Mouse (Mus musculus) lung, postnatal 25 days (tissue): ENCODE measurements at regions not wholly inside any gene's neighbourhood (a gene's known extent, or its start where the extent isn't known, plus 50 kb on each side); places are given as distances from the start of the nearest gene placed in this dataset.
A peak's percentile ranks its signal among the peaks of the same experiment; 100 is the strongest.

ENCODE experiments used
- DNase-seq: peaks from one replicate; pipeline ENCODE4 v3.0.0; 2022; ENCODE audit warnings: low spot score

DNA sequence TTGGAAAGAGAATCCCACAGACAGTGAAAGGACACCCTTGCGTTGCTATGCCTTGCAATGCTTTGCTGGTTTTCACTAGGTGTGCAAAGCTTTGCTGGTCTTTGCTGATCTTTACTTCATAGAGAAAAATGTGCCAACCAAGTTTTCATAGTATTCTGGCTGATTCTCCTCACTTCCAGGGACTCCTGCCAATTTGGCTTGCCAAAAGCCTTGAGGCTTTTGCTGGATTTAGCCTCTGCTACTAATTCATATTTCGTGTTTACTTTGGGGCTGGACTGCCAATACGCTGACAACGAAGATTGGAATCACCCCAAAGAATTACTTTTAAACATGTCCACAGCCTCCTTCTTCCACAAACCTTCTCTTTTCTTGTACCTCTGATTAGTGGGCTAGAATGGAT is 162.2 kb upstream of the Ednrb start:
- DNase-seq = no peak

DNA sequence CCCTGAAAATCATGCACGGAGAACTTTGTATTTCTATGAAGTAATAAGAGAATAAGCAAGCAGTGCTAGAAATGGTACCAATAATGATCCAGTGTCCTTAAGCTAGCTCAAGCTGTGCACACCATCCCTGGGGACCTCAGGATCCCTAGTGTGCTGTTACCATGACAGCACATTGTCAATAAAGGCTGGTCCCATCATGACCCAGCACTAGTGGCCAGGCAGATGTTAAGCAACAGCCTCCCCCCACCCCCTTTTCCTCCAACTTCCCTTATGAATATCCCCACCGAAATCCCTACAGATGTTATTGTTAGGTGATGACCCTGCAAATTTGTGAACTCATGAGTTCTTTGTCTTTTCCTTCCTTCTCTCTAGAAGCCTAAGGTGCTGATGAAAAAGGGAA is 160.9 kb upstream of the Ednrb start:
- DNase-seq = no peak

DNA sequence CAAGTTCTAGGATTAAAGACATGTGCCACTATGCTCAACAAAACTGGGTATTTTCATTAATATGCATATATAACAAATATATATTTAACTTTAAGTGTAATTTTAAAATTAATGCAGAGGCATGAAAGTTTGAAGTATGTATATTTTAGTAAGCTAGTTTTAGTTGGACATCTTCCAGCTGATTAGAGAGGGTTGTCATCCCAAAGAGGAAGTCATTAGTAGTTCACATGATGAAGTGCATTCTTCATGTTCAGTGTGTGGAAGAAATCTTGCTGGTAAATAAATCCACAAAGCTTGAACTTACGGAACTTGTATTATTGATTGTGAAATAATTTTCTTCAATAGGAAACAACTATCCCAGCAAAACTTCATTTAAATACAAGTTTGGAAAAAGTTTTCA is 158.2 kb upstream of the Ednrb start:
- no peak for DNase-seq

DNA sequence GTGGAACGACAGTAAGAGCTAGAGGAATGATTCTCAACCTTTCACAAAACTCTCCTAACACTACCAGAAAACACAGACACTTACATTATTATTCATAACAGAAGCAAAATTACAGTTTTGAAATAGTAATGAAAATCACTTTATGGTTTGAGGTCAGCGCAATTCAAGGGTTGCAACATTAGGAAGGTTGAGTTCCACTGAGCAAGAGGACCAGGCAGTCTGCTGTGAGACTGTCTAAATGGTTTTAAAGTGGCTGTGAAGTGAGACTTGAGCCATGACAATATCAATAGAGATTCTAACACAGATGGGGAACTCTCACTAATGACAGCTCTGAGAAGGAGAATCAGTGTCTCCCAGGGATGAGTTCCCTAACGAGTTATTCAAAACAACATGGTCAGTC is 146.2 kb upstream of the Ednrb start:
- no peak for DNase-seq

DNA sequence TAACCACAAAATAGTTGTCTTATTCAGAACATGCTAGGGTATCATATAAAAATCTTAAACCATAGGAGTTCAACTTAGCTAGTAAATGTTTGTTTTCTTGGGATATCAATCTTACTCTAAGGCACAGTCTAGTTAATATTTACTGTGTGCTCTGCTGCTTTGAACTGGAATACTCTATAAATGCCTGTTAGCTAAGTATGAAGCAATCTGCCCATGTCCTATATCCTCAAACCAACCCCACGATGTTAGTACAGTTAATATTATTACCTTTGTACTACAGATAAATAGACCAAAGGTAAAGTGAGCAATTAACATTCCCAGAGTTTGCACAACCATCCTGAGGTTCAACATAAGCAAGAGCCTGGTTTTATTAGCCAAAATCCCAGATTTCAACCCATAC is 145.7 kb upstream of the Ednrb start:
- DNase-seq = no peak

DNA sequence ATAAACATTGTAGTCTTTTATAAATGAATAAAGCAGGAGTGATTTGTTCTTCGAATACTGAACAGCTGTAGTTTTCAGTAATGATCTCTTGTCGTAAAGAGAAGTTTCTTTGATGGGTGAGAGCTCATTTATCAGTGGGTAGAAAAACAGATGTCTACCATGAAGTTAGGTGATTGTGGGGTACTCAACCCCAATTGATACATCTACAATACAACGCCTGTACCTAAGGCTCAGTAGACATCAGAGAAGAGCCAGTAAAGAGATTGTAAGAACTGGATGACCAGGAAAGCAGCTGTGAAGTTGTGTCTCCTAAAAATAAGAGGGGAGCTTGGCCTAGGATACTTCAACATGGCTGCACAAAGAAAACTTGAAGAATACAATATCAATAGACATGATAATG is 143.1 kb upstream of the Ednrb start:
- DNase-seq = no peak

DNA sequence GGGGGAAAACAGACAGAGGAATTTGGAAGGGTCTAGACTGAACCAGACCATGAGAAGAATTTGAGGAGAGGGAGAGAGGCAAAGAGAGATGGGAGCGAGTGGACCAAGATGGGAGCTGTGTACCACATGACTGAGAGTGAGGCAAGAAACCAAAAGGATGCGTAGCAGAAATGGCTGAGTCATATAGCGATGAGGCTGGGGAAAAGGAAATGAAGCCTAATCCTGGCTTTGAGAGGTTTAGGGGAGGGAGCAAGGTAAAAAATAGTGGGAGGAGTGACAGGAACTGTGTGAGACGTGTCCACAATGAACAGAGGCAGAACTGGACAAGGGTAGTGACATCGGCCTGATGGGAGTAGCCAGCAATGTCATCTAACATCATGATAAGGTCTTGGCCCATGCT is 140.1 kb upstream of the Ednrb start:
- no peak for DNase-seq

DNA sequence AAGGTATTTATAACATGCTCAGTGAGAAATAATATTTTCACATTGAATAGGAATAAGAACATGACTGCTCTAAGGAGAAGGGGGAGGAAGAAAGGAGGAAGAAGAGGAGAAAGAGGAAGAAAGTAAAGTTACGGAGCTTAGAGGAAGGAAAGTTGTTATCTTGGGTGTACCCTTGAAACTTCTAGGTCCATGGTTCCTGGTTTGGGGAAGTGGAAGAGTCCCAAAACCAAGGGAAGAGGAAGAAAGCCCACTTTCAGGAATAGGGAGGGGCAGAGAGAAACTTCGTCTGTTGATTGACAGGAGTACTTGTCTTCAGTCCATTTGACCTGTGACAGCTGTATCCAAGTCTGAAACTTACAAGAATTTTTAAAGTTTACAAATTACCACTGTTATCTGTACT is 134.6 kb upstream of the Ednrb start:
- DNase-seq = no peak

DNA sequence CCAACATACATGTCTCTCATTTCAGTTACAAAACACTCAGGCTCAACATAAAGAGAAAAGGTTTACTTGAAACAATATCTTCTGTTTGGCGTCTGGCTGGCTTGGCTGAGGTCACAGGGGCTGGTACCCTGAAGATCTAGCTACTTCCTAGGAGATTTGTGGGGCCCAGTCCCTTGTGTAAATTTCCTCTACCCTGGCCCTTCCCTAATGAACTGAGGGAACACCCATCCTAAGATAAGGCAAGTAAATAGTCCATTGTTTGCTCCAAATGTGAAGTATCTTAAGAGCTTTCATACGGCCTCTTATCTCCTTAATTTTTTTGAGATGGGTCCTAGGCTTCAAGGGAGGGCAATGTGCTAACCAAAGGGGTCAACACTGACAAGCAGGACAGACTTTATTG is 133.6 kb upstream of the Ednrb start:
- peak; percentile 2 for DNase-seq

DNA sequence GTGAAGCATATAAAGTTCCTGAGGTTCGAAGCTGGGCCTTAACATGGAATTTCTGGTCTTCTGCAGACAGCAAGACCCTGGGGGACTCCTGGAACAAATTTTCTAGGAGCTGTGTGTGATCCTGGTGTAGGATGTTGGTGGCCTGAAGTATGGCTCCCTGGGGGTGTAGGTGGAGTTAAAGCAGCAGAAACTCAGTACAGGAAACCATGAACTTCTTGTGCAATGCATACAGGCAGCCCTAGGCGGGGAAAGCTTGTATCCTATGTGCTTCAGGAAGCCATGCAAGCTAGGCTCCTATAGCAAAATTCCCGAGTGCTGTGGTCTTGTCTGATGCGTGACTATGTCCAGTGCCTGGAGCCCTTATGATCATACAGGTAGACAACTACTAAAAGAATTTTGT is 129.8 kb upstream of the Ednrb start:
- DNase-seq = no peak

DNA sequence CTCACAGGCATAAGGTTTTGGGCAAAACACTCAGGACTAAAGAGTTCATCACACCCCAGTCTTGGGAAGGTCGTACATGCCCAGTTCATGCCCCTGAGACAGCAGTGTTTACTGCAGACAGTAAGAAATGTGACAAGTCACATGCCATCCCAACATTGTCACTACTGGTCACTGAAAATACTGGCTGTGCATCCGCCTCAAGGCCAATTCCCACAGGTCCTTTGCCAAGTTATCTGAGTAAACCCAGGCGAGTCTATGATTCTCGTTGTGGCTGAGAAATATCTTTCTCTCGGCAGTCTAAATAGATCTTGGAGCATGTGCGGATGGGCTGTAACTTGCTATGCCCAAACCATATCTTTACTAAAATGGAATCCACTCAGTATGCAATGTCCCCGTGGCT is 128.9 kb upstream of the Ednrb start:
- DNase-seq = no peak

DNA sequence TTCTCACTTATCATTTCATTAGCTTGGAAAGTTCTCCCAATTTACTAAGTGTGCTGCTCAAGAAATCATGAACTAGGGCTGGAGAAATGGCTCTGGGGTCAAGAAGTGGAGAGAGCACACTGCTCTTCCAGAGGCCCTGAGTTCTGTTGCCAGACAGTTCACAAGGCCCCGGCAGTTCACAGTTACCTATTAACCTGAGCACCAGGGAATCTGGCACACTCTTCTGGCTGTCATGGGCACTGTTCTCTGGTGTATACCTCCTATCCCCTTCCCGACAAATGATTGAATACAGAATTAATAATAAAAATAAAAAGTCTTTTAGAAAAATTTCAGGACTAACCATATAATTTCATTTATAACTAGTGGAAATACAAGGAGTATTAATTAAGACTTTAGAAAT is 125.1 kb upstream of the Ednrb start:
- DNase-seq = no peak

DNA sequence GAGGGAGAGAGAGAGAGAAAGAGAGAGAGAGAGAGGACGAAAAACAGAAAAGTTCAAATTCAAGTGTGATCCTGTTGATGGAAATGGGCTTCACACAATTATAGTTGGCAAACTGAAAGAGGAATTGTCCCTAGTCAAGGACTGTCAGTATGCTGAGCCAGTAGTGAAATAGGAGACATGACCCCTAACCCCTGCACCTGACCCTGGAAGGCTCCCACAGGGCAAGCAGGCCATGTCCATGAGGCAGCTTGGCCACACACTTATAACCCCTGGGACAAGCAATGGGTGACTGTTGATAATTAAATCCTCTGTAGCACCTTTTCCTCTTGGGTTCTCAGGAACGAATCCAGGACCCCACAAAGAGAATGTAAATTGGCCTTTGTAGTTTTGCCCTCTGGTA is 122.1 kb upstream of the Ednrb start:
- DNase-seq = no peak

DNA sequence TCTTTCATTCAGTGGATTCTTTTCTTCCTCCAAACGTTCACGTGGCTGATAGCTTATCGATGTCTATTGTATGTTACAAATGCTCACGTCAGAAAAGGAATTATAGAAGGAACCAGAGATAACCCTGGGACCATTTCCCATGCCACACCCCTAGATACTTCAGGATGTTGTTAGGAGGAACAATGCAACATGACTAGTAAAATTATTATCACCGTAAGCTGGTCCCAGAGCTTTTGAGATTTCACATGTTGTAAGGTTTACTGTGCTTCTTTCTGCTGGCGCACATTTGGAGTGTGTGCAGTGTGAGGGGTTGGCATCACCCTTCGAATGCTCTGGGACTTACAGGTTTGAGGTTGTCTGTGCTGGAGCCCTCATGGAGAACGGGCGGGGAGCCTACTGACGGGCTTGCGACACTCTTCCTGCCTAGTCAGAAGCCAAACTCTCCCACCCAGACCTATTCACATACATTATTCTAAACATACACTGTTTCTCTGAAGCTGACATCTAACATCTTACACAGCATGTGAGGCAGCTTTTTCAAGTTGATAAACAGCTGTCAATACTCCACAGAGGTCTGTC is 118.2 kb upstream of the Ednrb start:
- DNase-seq = no peak

DNA sequence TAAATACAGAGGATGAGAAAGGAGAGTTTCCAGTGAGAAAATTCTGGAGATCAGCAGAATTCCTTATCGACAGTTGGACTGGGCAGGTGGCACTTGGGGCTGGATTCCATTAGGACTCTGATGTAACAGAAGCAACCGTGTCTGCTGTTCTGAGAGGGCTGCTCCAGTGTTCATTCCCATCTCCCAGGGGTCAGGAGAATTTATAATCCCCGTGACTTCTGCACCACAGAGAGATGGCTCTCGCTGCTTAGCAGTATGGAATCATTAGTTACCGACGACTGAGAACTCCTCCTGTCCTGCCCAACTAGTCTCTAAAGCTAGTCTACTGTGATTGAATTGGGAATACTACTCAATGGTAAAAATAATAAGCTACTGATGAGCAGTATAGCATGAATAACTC is 107.7 kb upstream of the Ednrb start:
- DNase-seq = no peak

DNA sequence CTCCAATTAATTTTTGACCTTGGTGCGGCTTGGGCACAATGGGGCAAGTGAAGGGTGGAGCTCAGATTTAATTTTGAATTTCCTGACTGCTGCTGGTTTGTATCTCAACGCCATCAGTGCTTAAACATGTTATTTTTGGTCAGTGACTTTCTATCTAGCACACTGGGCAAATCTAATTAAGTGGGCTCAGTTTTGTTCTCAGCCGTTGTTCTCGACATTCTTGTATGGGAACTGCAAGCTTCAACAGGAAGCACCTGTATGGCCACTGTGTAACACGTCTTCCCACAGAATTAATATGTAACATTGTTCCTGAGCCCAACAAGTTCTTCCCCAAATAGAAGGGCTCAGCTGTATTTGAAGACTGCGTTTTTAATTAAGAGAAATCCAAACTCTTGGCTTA is 105.7 kb upstream of the Ednrb start:
- DNase-seq = no peak

DNA sequence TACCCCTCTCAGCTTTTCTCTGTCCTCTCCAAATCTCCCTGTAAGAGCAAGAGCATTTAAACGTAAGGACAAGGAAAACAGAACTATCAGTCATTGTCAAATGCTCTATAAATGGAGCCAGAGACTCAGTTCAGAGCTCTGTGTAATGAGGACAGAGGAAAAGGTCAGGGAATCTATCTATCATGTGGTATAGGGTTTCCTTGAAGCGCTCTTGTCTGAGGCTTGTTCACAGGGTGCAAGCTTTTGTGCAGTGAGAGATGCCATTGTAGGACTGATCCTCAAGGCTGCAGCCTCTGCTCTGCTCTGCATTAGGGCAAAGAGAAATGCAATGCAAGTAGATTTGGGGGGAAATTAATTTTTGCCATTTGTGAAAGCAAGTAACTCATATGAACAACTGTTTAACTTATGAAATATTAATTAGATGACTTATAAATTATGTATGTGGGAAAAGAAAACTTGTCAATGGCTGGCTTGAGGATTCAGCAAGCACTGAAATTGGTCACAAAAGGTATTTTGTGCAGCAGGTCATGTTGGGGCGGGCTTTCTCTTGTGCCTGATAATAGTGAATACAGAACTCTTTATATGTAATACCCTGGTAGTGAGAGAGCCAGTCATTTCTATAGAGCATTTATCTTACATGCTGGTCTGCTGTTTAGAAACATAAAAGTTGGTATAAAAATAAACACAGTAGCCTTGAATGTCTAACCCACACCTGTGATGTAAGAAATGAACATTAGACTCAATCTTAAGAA is 104.0 kb upstream of the Ednrb start:
- no peak for DNase-seq

DNA sequence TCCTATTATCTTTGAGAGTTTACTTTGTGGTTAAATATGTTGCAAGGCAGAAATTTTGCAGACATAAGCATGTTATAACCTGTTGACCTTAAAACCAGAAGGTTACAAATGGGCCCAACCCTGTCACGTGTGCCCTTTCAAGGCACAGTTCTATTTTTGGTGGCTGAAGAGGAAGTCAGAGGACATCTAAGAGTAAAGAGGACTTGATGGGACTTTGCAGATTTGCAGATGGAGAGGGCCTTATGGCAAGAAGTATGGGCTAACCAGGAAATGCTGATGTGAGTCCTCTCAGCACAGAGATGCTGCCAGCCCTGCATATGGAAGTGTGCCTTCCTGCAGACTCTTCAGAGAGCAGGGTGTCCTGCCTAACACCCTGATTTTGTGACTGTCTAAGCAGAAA is 101.6 kb upstream of the Ednrb start:
- DNase-seq = peak; percentile 9

DNA sequence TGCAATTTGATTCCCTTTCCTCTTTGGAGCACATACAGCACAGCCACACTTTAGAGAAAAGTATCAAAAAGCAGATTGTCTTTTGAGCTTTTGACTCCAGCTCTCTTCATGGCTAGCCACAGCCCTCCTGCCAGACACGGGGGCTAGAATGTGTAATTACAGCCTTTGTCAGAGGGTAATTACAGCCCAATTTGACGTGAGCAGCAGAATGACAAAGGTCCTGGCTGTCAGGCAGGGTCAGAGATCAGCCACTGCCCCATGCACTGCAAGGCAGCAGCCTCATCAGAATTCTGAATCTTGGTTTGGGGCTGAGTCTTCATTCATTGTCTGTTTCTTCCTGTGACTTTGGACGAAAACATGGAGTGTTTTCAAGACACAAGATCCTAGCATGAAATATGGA is 95.7 kb upstream of the Ednrb start:
- no peak for DNase-seq

DNA sequence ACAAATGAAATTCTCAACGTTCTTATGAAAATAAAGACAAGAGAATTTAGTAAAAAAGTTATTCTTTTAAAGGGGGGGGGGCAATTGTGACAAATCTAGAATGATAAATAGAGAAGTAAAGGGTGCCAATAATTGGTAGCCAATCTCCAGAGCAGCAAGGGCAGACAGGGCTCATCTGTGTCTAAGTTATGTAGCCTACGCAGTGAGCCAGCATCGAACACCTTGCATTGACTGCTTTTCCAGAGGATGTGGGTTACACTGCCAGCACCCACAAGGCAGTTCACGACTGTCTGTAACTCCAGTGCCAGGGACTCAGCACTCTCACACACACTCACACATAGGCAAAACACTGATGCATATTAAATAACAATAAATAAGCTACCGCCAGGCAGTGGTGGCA is 94.7 kb upstream of the Ednrb start:
- no peak for DNase-seq

DNA sequence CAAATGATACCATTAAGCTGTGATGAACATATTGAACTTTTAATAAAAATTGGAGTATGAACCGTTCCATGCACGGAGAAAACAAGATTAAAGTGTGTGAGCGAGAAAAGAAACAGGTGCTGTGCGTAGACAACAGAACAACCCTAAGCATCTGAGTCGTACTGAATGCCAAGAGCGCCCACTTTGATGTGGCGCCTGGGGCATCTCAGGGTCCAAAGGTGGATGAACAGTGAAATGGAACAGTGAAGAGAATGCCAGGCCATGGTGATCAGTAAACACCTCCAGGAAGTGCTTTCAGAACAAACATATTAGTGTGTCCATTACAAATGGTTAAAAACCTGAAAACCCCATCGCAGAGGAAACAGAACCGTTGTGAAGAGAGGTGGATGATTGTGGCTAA is 94.0 kb upstream of the Ednrb start:
- DNase-seq = no peak

DNA sequence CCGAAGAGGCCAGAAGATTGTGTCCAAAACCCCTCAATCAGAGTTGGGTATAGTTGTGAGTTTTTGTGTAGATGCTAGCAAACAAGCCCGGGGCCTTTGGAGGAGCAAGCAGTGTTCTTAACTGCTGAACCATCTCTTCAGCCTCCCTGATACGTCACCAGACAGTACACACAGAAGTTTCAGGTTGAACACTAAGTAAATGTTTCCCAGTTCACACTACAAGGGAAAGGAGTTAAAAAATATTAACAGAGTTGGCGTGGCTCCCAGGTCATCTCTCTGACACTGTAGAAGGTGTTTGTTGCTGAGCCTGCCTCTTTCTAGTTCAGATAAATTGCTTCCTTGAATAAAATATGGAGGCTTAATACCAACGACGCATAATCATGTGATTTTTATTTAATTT is 93.5 kb upstream of the Ednrb start:
- no peak for DNase-seq

DNA sequence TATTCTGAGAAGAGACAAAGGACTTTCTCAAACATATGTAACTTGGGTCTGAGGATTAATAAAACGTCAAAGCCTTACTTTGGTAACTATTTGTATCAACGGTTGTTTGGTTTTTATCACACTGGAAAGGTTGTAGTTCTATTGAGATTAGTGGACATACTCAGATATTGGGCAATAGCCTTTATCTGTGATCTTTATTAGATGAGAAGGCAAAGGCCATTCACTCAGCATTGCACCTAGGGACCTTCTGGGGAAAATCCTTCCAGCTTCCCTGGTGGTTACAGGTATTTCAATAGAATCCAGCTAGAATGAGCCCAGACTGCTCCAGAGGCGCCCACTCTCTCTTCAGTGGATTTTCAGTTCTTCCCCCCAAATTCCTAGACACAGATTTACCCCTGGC is 89.6 kb upstream of the Ednrb start:
- DNase-seq = no peak

DNA sequence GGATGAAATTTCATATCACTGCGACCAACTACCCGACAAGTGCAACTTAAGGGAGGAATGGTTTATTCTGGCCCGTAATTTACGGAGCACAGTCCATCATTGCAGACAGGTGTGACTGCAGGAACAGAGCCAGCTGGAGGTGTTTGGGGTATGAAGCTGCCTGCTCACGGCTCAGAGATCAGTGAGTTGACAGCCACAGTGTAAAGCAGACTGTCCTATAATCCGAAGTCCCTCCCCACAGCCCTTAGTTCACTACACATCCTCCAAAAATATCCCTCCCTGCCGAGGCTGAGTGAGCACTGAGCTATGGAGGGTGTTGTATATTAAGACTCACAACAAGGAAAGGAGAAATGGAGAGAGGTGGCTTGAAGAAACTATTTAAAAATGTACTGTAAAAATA is 88.0 kb upstream of the Ednrb start:
- DNase-seq = no peak
